Mouse (Mus musculus): Measurements from ENCODE around the gene Sh3kbp1.

Sh3kbp1 gene

DNA sequence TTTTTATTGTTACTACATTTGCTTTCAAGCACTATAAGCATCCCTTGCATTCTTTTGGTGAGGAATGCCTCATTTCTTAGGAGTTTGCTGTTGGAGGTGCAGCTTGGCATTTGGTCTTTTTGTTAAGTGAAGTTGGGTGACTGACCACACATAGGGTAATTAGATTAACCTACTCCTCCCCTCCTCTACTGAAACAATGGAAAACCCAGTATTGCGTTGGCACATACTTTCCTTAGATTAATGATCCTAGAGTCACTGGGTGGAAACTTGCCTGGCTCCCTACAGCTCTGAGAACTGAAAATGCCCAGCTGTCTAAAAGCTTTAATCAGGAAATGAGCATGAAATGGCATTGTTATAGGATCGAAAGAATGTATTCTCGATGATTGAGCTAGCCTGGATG lies 117.5 kb downstream of the Sh3kbp1 start:
- no peak for DNase-seq

GRCm38 (mm10) chrX:159751834-159752233 lies 124.8 kb downstream of the Sh3kbp1 start:
- peak; percentile 11 to 69 for DNase-seq

DNA sequence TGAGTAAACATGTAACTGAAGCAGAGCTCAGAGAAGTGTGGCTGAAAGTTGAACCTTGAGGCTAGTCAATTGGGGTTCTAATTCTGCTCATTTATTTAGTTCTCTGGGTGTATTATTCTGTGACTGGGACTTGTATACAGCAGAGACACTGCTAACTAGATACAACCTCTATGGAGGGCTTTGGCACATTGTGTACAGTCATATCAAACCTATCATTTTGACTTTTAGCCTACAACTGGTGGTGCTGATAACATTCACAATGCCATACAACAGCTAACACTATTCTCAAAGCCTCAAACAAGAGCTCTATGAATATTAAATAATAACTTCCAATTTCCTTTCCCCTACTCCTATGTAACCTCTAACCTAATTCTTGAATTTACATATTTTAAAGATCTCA lies 129.2 kb downstream of the Sh3kbp1 start:
- no peak for DNase-seq

DNA sequence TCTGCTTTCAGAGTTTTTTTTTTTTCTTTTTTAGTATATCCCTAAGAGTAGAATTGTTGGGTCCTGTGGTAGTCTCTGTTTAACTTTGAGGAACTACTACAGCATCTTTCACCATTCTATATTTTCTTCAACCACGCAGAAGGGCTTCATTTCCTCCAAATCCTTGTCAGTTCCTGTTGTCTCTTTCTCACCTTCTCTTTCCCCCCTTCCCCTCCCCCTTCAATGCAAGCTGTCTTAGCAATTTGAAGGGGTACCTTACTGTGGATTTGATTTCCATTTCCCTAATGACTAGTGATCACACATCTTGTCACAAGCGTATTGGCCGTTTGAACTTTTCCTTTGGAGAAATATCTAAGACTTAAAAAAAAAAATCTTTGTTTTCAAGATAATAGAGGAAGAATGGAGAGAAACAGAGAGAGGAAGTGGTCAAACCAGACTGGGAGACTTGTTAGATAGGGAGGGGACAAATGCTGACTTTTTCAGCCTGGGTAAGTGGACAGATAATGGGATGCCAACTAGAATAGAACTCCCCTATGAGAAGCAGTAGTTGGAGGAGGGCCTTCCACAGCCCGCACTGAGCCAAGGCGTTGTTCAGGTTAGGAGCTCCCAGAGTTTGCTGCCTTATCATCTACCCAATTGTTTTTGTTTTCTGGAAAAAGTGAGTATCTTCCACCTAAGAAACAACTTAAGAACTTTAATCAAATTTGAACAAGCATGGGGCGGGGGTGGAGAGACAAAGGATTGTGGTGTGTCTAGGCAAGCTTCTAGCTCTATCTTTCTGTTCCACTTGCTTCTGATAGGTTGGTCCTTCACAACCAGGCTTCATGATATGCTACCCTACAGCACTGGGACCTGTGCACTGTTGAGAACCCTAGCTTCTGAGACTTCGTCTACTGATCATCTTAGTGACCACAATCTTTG lies 130.1 kb downstream of the Sh3kbp1 start:
- DNase-seq: no peak

- no peak for DNase-seq
Measured at GRCm38 (mm10) chrX:159757854-159758540, 130.9 kb downstream of the Sh3kbp1 start.

DNA sequence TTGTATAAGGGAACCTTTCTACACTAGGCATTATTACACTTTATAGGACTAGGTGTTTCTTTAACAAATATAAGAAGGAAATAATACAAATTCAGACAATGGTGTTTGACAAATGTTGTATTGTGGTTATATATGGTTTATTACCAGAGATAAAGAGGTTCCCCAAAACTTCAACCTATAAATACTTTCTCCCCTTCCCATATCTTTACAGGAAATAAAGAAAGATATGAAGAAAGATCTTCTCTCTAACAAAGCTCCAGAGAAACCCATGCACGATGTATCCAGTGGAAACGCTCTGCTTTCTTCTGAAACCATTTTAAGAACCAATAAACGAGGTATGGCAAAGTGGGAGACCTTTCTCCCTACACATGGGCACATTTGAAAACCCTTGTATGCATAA lies 136.7 kb downstream of the Sh3kbp1 start:
- DNase-seq: no peak

DNA sequence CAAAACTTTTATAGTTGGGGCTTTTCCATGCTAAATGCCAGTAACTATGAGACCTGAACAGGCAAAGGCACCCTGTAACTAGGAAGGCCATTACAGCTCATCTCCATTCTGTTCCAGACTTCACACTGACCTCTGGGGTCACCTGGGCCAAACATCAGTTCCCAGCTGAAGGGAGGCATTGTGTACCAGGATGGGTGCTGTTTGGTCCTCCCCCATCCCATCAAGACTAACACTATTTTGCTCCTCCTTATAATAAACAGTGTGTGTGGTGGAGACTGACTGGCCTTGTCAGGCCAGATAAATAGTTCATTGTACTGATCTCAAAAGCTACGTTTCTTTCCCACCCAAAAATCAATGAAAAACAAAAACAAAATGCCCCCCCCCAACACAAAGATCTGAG lies 138.8 kb downstream of the Sh3kbp1 start:
- DNase-seq: no peak

- DNase-seq: no peak
Measured at GRCm38 (mm10) chrX:159769005-159769404, 141.9 kb downstream of the Sh3kbp1 start.

GRCm38 (mm10) chrX:159769773-159770172 lies 142.7 kb downstream of the Sh3kbp1 start:
- no peak for DNase-seq

GRCm38 (mm10) chrX:159772137-159772536 lies 145.1 kb downstream of the Sh3kbp1 start:
- no peak for DNase-seq

DNA sequence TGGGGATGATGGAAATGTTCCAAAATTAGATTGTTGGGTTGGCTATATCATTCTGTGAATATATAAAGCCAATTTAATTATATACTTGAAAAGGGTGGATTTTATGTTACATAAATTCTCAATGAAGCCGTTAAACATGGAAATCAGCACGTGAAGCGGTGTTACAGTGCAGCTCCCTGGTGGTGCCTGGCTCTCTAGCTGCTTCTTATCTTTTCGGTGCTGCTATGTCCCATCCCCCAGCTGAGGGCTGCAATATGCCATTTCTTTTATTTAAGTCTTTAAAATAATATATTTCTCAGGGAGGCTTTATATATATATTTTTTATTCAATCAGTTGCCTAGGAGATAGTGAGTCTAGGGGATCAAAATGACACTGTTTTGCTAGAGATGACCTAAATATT lies 148.0 kb downstream of the Sh3kbp1 start:
- DNase-seq: no peak

GRCm38 (mm10) chrX:159778787-159779186 lies 151.7 kb downstream of the Sh3kbp1 start:
- no peak for DNase-seq

GRCm38 (mm10) chrX:159790516-159790915 lies 163.4 kb downstream of the Sh3kbp1 start:
- no peak for DNase-seq

- DNase-seq: no peak
Measured at GRCm38 (mm10) chrX:159795603-159796002, 168.5 kb downstream of the Sh3kbp1 start.

DNA sequence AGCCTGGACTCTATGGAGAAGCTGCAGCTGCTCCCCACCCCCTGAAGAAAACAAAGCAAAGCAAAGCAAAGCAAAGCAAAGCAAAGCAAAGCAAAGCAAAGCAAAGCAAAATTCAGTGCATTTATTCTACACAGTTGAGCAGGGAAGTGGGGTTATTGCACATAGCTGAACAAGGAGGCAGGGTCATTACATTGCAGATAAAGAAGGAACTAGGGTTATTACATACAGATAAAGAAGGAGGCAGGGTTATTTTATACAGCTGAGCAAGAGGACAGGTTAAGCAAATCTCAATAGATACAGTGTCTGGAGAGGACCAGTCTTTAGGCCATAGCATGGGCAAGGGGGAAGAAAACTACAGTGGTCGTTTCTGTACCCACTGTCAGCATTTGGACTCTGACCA lies 177.3 kb downstream of the Sh3kbp1 start:
- no peak for DNase-seq

- DNase-seq: no peak
Measured at GRCm38 (mm10) chrX:159809510-159809909, 182.4 kb downstream of the Sh3kbp1 start.

- no peak for DNase-seq
Measured at GRCm38 (mm10) chrX:159810469-159810868, 183.4 kb downstream of the Sh3kbp1 start.

DNA sequence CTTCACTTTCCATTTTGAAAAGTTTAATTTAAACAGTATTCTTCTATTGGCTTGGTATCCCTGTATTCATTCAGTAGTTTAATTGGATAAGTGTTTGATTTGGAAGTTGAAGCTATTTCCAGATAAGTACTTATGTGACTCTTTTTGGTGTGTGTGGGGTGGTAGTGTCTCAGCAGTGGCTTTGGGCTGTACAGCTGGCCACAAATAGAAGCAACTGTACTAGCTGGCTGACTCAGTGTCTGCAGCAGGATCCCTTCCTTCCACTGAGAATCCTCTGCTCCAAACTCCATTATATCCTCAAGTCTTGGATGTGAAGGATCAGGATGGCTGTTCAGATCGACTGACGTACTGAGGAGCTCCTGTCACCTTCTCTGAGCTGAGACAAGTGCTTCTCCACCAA lies 190.4 kb downstream of the Sh3kbp1 start:
- no peak for DNase-seq

DNA sequence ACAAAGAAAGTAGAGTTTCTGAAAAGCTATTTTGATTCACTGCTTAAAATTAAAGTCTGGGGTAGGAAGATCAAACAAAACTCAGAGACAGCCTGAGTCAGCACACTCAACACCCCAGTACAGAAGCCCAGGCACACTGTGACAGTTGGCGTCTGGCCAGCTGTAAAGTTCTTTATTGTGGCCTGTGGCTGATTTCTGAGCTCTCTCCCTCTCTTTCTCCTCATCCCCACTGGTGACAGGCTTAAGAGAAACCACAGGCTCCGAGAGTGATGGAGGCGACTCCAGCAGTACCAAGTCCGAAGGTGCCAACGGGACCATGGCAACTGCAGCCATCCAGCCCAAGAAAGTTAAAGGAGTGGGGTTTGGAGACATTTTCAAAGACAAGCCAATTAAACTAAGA lies 201.1 kb downstream of the Sh3kbp1 start:
- no peak for DNase-seq

- no peak for DNase-seq
Measured at GRCm38 (mm10) chrX:159829192-159829852, 202.2 kb downstream of the Sh3kbp1 start.

DNA sequence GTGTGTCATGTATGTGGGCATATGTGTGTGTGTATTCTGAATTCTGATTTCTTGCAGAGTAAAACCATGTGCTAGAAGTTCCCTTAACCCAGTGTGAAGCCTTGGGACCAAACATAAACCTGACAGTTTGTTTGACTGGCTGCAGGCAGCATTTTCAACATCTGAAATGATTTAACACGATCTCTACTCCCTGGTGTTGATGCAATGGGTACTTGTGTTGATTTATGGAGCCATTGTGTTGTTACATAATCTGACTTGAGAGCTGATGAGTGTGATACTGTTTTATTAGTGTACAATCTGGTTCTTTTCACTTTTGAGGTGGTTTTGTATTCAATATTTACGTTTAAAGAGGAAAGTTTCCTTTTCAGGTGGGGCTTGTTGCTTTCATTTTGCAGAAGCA lies 204.1 kb downstream of the Sh3kbp1 start:
- DNase-seq: no peak

DNA sequence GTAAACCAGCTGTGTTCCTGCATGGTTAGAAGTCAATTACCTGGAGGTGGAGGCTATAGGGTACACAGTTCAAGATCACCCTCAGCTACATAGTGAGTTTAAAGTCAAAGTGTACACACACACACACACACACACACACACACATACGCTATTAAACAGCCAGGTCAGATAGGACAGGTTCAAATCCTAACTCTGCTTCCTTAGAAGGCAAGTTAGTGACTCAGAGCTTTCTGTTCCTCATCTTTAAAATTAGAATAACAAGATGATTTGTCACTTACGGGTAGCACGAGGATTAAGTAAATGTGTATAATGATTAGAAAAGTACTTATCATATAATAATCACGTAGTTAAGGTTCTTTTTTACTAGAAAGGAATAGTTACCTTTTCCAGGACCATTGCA lies 208.2 kb downstream of the Sh3kbp1 start:
- DNase-seq: no peak

- no peak for DNase-seq
Measured at GRCm38 (mm10) chrX:159837379-159837778, 210.3 kb downstream of the Sh3kbp1 start.

DNA sequence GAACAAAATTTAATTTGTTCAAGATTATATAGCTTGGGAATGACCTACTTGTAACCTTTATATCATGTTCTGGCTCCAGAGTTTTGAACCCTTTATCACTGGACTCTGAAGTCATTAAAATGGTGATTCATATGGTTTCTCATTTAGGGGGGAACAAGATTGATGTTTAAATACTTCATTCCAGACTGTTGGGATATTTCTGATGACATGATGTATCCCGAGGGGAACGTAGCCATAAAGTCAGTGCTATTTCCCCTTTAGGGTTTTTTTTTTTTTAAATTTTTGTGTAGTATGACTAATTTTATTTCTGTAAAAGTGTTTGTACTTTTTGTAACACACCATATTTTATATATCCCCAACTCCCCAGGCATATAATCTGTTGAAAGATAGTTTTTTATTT lies 212.7 kb downstream of the Sh3kbp1 start:
- DNase-seq: no peak

All from kidney, postnatal 36 days (tissue).